Mouse (Mus musculus) neural tube, embryonic 14.5 days (tissue): Measurements from ENCODE around the gene Hoxa13. TPM values are rescaled to one million over a fixed set of nuclear protein-coding genes. Genes with fewer than 3 reads are reported as not detected.

Source experiments
- ATAC-seq: fragments of 200-750 bp; cut with Nextera tagmentation; 2 replicates; pipeline ENCODE4 v1.8.0; 2017; ENCODE audit warnings: low read depth, mild to moderate bottlenecking, moderate TSS enrichment, moderate library complexity
- H3K27ac ChIP-seq: fragments of 300-500 bp; sonication (generic); 2 replicates; pipeline ENCODE4 v1.5.1; 2014; ENCODE audit warnings: low read depth, mild to moderate bottlenecking, control low read depth, low read length, moderate library complexity, mixed read lengths
- H3K27me3 ChIP-seq: fragments of 300-500 bp; sonication (generic); 2 replicates; pipeline ENCODE4 v1.6.1; 2014; ENCODE audit warnings: low read length; ENCODE audit not compliant: control insufficient read depth, insufficient read depth
- H3K36me3 ChIP-seq: fragments of 300-500 bp; sonication (generic); 2 replicates; pipeline ENCODE4 v1.6.1; 2014; ENCODE audit warnings: low read length, mixed read lengths; ENCODE audit not compliant: control insufficient read depth, insufficient read depth
- H3K4me1 ChIP-seq: fragments of 300-500 bp; sonication (generic); 2 replicates; pipeline ENCODE4 v1.6.1; 2014; ENCODE audit warnings: low read length; ENCODE audit not compliant: control insufficient read depth, insufficient read depth
- H3K4me2 ChIP-seq: fragments of 300-500 bp; sonication (generic); 2 replicates; pipeline ENCODE4 v1.6.1; 2014; ENCODE audit warnings: mild to moderate bottlenecking, low read depth, low read length, control low read depth
- H3K4me3 ChIP-seq: fragments of 300-500 bp; sonication (generic); 2 replicates; pipeline ENCODE4 v1.5.1; 2014; ENCODE audit warnings: low read depth, low read length, control low read depth, mixed read lengths
- H3K9ac ChIP-seq: fragments of 300-500 bp; sonication (generic); replicated peaks from 2 replicates; pipeline ENCODE4 v1.6.1; 2014; ENCODE audit warnings: low read depth, mild to moderate bottlenecking, control low read depth, low read length, mixed read lengths
- H3K9me3 ChIP-seq: fragments of 300-500 bp; sonication (generic); 2 replicates; pipeline ENCODE4 v1.6.1; 2016; ENCODE audit warnings: low read length; ENCODE audit not compliant: control insufficient read depth
- WGBS: fragments of 180-500 bp; shearing (Covaris S2); extraction: QIAGEN DNeasy Blood & Tissue Kit; methylation state at CpG from one replicate; pipeline ENCODE4 v1.1.7; 2014; 5-methylcytosine and 5-hydroxymethylcytosine counted together
- polyA plus RNA-seq: library from polyadenylated mRNA; unstranded; fragments of >200 nt; fragmentation: Nextera tagmentation; extraction: Ambion mirVana; gene quantifications from 2 replicates; pipeline ENCODE4 v1.2.1, GENCODE M21; 2014

Hoxa13 gene
- polyA plus RNA-seq, 1 experiment from 2014 or later, result not detected

DNA sequence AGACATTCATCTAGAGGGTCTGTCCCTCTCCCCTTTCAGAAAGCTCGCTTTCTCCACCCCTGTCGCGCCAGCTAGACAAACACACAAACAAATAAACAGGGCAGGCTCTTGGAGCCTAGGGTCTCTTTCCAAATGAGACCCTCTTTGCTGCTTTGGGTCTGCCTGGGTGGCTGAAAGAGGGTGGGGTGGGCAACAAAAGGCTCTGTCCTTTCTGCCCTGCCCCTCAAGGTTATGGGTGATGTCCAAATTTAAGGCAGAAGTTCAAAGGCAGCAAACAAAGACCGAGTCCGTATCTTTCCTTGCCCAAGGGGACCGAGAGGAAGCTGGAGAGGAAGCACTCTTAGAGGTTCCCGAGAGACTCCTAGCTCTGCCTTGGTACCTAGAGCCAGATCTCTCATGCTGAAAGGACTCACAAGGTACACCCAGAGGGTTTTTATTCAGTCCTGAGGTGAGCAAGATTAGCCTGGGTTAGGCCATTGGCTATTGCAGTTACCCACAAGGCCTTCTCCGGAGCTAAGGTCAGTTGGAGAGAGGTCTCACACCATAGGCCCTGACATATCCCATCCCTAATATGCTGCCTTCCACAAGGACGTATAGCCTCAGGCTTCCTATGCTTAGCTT is 19.6 kb downstream of the Hoxa13 start:
- Histone ChIP-seq H3K4me2 (peak overlapping the region; percentile 90), H3K4me3 (peak overlapping the region; percentile 57; the same call in 1 of the 2 replicates)

GRCm38 (mm10) chr6:52240389-52241000 is 20.2 kb downstream of the Hoxa13 start, which contains the start of gene Hoxa10:
Hoxa10 (minus strand) TSS chr6:52240854.
- H3K9ac ChIP-seq, result peak within 1 kb of the TSS; percentile 74
- H3K4me2 ChIP-seq, result peak within 1 kb of the TSS; percentile 90
- peak; percentile 66 for ATAC-seq
- peak within 1 kb of the TSS; percentile 57 for H3K4me3 ChIP-seq
- 2% methylated on average over 35 of the region's 35 CpGs for WGBS
- no peaks in the 10 kb centered on the region; the same call in 1 of the 2 replicates for H3K4me1 ChIP-seq
- H3K36me3 ChIP-seq, result no peaks in the 10 kb centered on the region
- peaks cover 23% of the 10 kb centered on the region for H3K27me3 ChIP-seq
- no peaks in the 10 kb centered on the region for H3K9me3 ChIP-seq
- peak within 1 kb of the TSS; percentile 96 for H3K27ac ChIP-seq

More for the DNA sequence above, 19.6 kb downstream of the Hoxa13 start:
- peak overlapping the region; percentile 74; the same call in 1 of the 2 replicates for H3K9ac ChIP-seq
- H3K9me3 ChIP-seq, result no peaks in the 10 kb centered on the region
- H3K4me1 ChIP-seq, result no peaks in the 10 kb centered on the region; the same call in 1 of the 2 replicates
- no peak for ATAC-seq
- 7% methylated on average over 9 of the region's 9 CpGs for WGBS
- H3K36me3 ChIP-seq, result no peaks in the 10 kb centered on the region
- peak overlapping the region; percentile 96 for H3K27ac ChIP-seq
- peaks cover 27% of the 10 kb centered on the region for H3K27me3 ChIP-seq

DNA sequence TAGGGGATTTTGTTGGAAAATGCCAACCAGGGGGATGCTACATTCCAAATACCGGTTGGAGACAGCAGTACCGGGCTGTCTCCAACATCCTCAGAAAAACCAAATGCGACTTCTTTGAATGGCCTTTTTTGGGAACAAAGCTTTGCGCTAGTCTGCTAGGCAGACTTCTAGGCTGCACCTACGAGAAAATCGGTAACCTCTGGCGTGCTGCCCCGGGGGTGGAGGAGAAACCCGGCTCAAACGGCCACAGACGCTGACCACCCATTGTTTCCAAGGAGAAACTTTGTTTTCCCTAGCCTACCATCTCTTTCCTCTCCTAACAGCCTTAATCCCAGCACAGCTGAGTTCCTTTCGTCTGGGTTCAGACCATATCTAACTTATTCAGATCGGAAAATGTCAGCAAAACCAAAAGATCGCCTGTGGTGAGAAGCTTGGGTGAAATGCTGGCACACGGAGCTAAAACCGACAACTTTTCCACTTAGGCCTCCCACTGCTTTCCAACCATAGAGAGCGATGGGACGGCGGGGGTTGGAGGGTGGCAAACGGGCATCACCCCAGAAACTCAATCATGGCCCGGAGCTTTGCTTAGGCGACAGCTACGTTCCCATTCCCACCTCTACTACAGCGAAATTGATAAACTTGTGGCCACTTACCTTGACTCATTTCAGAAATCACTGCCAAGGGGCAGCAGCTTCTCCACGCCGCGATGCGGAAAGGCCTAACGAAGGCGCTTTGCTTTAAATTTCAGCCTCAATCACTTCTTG is 20.9 kb downstream of the Hoxa13 start:
- Histone ChIP-seq H3K27me3 (peaks cover 18% of the 10 kb centered on the region), H3K27ac (peak overlapping the region; percentile 96), H3K4me3 (peak overlapping the region; percentile 57), H3K4me1 (no peaks in the 10 kb centered on the region; the same call in 1 of the 2 replicates), H3K36me3 (no peaks in the 10 kb centered on the region), H3K9ac (peak overlapping the region; percentile 74), H3K4me2 (peak overlapping the region; percentile 90), H3K9me3 (no peaks in the 10 kb centered on the region)
- no peak for ATAC-seq
- 1% methylated on average over 30 of the region's 30 CpGs for WGBS

DNA sequence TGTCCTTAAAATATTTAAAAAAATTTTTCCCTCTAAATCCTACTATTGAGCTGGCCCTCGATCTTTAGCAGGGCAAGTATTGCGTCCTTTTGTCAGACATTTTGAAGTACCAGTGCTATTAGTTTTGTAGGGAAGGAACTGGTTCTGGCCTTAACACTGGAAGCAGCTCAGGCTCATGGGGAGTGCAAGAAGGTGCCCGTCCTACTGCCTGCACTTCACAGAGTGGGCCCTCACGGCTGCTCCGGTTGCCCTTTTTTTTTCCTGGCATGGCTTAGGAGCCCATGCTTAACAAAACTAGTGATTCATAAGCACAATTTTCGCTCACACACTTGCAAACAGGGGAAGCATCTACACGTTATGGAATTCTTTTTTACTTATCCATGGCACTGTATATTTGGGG is 21.7 kb downstream of the Hoxa13 start:
- H3K4me1 ChIP-seq, result no peaks in the 10 kb centered on the region; the same call in 1 of the 2 replicates
- H3K27me3 ChIP-seq, result peaks cover 18% of the 10 kb centered on the region
- peak overlapping the region; percentile 22; the same call in 1 of the 2 replicates for H3K27ac ChIP-seq
- no peaks in the 10 kb centered on the region for H3K9me3 ChIP-seq
- WGBS, result 4% methylated on average over 7 of the region's 7 CpGs
- no peak for ATAC-seq
- H3K36me3 ChIP-seq, result no peaks in the 10 kb centered on the region
- H3K4me2 ChIP-seq, result peak overlapping the region; percentile 90
- H3K4me3 ChIP-seq, result peak overlapping the region; percentile 57
- peak overlapping the region; percentile 64 for H3K9ac ChIP-seq

GRCm38 (mm10) chr6:52238155-52238545 is 22.5 kb downstream of the Hoxa13 start:
- Histone ChIP-seq H3K4me2 (peak overlapping the region; percentile 90), H3K4me1 (no peaks in the 10 kb centered on the region; the same call in 1 of the 2 replicates), H3K27ac (peak overlapping the region; percentile 56), H3K36me3 (no peaks in the 10 kb centered on the region), H3K27me3 (peaks cover 14% of the 10 kb centered on the region), H3K4me3 (peak overlapping the region; percentile 57), H3K9me3 (no peaks in the 10 kb centered on the region), H3K9ac (peak overlapping the region; percentile 62)
- no peak for ATAC-seq
- whole genome bisulfite sequencing, result 8% methylated on average over 7 of the region's 7 CpGs

DNA sequence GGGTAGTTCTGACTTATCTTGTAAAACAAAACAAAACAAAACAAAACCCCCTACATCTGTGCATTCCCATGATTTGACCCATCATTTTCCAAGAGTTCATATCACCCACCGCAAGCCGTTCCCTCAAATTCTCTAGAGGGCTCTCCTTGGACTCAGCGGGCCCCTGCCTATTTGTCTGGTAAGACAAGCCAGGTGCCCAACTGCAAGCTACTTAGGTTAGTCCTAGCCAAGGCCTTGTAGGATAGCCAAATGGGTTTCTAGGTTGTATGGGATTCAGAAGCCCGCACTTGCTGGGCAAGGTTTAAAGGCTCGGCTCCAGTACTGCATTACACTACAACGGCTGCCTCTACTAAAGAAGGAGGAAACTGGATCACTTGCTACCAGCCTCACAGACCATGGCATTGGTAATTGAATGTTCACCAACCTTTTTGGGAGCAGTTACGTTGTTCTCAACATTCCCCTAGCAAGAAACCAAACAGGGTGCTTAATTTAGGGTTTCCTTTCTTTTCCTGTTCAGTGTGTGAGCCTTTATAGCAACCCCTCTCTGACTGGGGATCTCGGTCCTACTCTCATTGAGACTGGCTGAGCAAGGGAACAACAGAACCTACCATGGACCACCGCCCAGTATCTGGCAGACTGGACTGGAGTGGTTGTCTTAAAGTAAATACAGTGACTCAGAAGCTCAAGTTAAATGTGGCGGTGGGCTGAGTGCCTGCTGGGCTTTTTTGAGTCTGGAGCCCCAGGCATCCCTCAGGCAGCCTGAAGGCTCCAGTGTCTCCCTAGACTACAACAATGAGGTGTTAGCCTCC is 23.1 kb downstream of the Hoxa13 start:
- H3K4me3 ChIP-seq, result peak overlapping the region; percentile 57
- peak overlapping the region; percentile 90 for H3K4me2 ChIP-seq
- peaks cover 10% of the 10 kb centered on the region for H3K27me3 ChIP-seq
- H3K4me1 ChIP-seq, result peaks cover 3% of the 10 kb centered on the region; the same call in 1 of the 2 replicates
- ATAC-seq, result no peak
- H3K9me3 ChIP-seq, result no peaks in the 10 kb centered on the region
- no peaks in the 10 kb centered on the region for H3K36me3 ChIP-seq
- WGBS, result 11% methylated on average over 10 of the region's 10 CpGs
- peak overlapping the region; percentile 56 for H3K27ac ChIP-seq
- peak overlapping the region; percentile 62 for H3K9ac ChIP-seq

GRCm38 (mm10) chr6:52236806-52237205 is 23.9 kb downstream of the Hoxa13 start:
- H3K9ac ChIP-seq, result peak overlapping the region; percentile 62; the same call in 1 of the 2 replicates
- H3K4me2 ChIP-seq, result peak overlapping the region; percentile 90
- H3K36me3 ChIP-seq, result no peaks in the 10 kb centered on the region
- H3K4me3 ChIP-seq, result peak overlapping the region; percentile 57
- WGBS, result 14% methylated on average over 3 of the region's 3 CpGs
- ATAC-seq, result no peak
- peaks cover 4% of the 10 kb centered on the region; the same call in 1 of the 2 replicates for H3K27me3 ChIP-seq
- H3K4me1 ChIP-seq, result peaks cover 3% of the 10 kb centered on the region; the same call in 1 of the 2 replicates
- H3K9me3 ChIP-seq, result no peaks in the 10 kb centered on the region
- H3K27ac ChIP-seq, result peak overlapping the region; percentile 36; the same call in 1 of the 2 replicates

GRCm38 (mm10) chr6:52235866-52236265 is 24.8 kb downstream of the Hoxa13 start:
- H3K4me3 ChIP-seq, result peak overlapping the region; percentile 57
- no peaks in the 10 kb centered on the region for H3K9me3 ChIP-seq
- peaks cover 3% of the 10 kb centered on the region; the same call in 1 of the 2 replicates for H3K4me1 ChIP-seq
- ATAC-seq, result no peak
- WGBS, result 30% methylated on average over 6 of the region's 6 CpGs
- peak overlapping the region; percentile 92; the same call in 1 of the 2 replicates for H3K9ac ChIP-seq
- H3K27me3 ChIP-seq, result no peaks in the 10 kb centered on the region
- H3K27ac ChIP-seq, result 0 out of 2 replicates have a peak overlapping the region, but pooled peaks have one; percentile 36
- H3K4me2 ChIP-seq, result peak overlapping the region; percentile 90
- no peaks in the 10 kb centered on the region for H3K36me3 ChIP-seq
